Mouse (Mus musculus): ENCODE results near the gene Wnk1.

The Wnk1 gene

DNA sequence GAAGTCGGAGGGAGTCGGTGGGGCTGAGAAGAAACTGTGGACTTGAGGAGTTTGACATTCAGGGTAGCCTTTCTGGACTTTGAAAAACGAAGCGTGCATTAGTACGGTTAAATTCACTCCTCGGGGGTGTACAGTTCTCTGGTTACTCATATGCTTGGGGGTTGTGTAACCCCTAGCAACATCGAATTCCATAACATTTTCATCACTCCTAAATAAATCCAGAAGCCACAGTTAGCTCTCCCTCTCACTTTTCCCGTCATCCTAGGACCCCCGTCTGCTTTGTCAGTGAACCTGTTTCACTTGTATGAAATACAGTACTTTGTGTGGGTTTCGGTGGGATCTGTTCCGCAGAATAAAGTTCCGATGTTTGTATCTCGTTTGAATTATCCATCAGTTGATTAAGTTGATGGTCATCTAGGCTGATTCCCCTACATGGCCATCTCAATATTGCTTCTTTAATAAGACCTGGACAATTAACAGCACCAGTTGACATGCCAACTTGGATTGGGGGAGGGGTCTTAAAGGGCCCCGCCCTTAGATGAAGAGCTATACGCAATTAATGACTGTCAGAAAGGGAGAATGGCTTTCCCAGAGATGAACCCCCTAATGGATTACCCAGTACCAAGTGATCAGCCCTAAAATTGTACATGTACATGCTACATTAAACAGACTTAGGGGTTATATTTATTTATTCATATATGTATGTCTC lies 135.2 kb downstream of the Wnk1 start:
- DNase-seq (ENCODE audit: low read depth), result peak; percentile 21

DNA sequence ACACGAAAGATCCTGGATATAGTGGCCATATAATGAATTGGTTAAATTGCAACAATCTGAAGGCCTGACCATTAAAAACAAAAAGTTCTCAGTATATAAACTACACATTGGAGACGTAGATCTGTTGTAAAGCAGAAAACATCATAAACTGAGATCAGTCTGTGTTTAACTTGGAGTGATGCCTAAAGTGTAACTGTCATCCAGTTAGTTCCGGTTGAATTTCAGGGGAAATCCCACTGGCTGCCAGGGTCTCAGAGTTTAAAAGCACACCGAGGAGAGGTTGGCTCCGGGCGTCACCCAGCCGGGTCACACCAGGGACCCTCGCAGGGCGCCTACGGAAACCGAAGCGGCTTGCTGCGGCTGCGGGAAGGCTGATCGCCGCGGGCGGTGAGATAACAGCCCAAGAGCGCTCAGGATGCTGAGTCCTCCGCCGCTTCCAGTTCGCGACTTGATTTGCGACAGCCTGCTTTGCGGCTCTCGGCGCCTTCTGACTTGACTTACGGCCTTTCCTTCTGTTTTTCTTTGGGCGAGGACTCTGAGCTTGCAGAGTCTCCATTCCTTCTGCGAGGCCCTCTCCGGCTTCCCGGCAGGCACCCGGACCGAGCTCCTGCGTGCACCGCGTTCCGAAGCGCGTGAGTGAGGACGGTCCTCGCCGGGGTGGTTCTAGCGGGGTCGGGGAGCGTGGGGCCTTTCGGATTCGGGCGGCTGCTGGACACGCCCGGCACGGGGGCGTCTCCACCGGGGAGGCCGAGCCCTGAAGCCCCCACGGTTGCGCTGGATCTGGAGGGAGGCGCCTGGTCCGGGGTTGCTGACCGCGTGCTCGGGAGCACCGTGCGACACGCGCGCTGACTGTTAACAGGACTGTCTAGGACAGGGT lies 136.0 kb downstream of the Wnk1 start, which contains the start of gene Rad52:
Gene Rad52 (plus strand): TSS at position 495 of the 877 bp plus-strand sequence.
- peak; percentile 87 for DNase-seq (ENCODE audit: low read depth)

DNA sequence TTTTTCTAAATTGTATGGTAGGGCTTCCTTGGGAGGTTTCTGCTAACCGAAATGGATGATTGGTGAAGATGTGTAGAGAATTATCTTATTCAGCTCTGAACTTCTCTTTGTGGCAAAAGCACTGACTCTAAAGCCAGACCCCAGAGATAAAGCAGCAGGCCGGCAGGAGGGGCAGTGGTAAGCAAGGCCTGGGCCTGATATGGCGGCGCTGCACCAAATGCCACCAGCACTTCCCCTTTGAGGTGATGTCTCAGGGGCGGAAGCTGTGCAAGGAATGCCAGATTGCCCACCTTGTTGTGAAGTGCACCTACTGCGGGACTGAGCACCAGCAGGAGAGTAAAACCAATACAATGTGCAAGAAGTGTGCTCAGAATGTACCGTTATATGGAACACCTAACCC lies 145.8 kb downstream of the Wnk1 start:
- DNase-seq (ENCODE audit: low read depth), result no peak

DNA sequence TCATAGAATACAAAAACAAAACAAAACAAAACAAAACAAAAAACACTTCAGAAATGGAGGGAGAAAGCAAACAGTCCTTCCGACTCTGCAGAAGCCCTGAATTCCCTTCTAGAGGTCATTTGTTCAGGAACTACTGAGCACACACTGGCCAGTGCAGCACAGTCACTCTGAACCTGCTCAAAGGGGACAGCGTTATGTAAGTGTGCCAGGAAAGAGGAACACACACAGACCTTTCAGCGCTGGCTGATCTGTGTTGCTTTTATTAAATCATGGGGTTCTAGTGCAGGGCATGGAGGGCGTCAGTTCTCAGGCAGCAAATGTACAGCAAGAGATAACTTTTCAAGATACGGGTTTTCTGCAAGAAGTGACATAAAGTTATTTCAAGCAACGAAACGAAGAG lies 155.3 kb downstream of the Wnk1 start:
- no peak for DNase-seq (ENCODE audit: low read depth)

Data from c-Kit-positive CD71-positive TER-119-negative erythroid progenitor cells, embryonic 14.5 days (primary cell).